Mouse (Mus musculus) intestine, embryonic 15.5 days (tissue): ENCODE measurements around the gene Ly86. TPM values are rescaled to one million over a fixed set of nuclear protein-coding genes. Genes with fewer than 3 reads are reported as not detected.

ENCODE experiments used
- ATAC-seq: fragments of 200-750 bp; cut with Nextera tagmentation; 2 replicates; pipeline ENCODE4 v1.8.0; 2017; ENCODE audit warnings: moderate TSS enrichment, moderate library complexity
- H3K27ac ChIP-seq: fragments of 300-500 bp; sonication (generic); 2 replicates; pipeline ENCODE4 v1.5.1; 2015; ENCODE audit warnings: mild to moderate bottlenecking, inconsistent platforms
- H3K27me3 ChIP-seq: fragments of 300-500 bp; sonication (generic); replicated peaks from 2 replicates; pipeline ENCODE4 v1.6.1; 2015; ENCODE audit warnings: inconsistent platforms
- H3K36me3 ChIP-seq: fragments of 300-500 bp; sonication (generic); 2 replicates; pipeline ENCODE4 v1.6.1; 2015; ENCODE audit warnings: inconsistent platforms
- H3K4me1 ChIP-seq: fragments of 300-500 bp; sonication (generic); replicated peaks from 2 replicates; pipeline ENCODE4 v1.6.1; 2015; ENCODE audit warnings: inconsistent platforms
- H3K4me2 ChIP-seq: fragments of 300-500 bp; sonication (generic); replicated peaks from 2 replicates; pipeline ENCODE4 v1.6.1; 2015; ENCODE audit warnings: mild to moderate bottlenecking, inconsistent platforms
- H3K4me3 ChIP-seq: fragments of 300-500 bp; sonication (generic); replicated peaks from 2 replicates; pipeline ENCODE4 v1.5.1; 2015; ENCODE audit warnings: inconsistent platforms
- H3K9ac ChIP-seq: fragments of 300-500 bp; sonication (generic); 2 replicates; pipeline ENCODE4 v1.6.1; 2015; ENCODE audit warnings: inconsistent platforms
- H3K9me3 ChIP-seq: fragments of 300-500 bp; sonication (generic); 2 replicates; pipeline ENCODE4 v1.6.1; 2016; ENCODE audit warnings: inconsistent platforms
- WGBS: fragments of 180-500 bp; shearing (Covaris S2); methylation state at CpG from one replicate; pipeline ENCODE4 v1.1.7; 2015; 5-methylcytosine and 5-hydroxymethylcytosine counted together
- polyA plus RNA-seq: library from polyadenylated mRNA; unstranded; fragments of >200 nt; fragmentation: Nextera tagmentation; extraction: Ambion mirVana; gene quantifications from 2 replicates; pipeline ENCODE4 v1.2.1, GENCODE M21; 2015

The Ly86 gene
- polyA plus RNA-seq, 1 experiment from 2014 or later, result 10.3 TPM

DNA sequence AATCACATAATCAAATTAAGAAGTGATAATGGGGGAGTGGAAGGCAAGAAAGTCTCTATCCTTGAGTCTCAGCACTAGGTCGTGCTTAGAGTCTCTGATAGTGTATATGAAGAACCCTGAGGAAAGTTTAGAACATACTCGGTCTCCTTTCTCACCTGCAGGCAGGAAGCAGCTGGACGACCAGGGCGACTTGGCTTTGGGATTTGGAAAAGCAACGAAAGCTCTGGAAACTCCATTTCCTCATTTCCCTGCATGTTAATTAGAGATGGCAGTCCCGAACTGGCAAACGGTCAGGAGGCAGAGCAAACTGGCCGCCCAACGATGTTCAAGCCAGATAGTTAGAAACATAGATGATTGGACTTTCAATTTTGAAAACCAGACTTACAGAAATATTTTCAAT, 89.8 kb downstream of the Ly86 start:
- Histone ChIP-seq H3K27ac (no peak overlapping the region), H3K9ac (peak overlapping the region; percentile 45; the same call in 1 of the 2 replicates), H3K4me3 (peak overlapping the region; percentile 44), H3K36me3 (no peaks in the 10 kb centered on the region), H3K9me3 (no peaks in the 10 kb centered on the region), H3K4me2 (peak overlapping the region; percentile 78), H3K4me1 (peaks cover 5% of the 10 kb centered on the region; the same call in 1 of the 2 replicates), H3K27me3 (0 out of 2 replicates have a peak, but pooled peaks cover 5% of the 10 kb centered on the region)
- 27% methylated on average over 9 of the region's 9 CpGs for WGBS
- peak; percentile 30; the same call in 1 of the 2 replicates for ATAC-seq

DNA sequence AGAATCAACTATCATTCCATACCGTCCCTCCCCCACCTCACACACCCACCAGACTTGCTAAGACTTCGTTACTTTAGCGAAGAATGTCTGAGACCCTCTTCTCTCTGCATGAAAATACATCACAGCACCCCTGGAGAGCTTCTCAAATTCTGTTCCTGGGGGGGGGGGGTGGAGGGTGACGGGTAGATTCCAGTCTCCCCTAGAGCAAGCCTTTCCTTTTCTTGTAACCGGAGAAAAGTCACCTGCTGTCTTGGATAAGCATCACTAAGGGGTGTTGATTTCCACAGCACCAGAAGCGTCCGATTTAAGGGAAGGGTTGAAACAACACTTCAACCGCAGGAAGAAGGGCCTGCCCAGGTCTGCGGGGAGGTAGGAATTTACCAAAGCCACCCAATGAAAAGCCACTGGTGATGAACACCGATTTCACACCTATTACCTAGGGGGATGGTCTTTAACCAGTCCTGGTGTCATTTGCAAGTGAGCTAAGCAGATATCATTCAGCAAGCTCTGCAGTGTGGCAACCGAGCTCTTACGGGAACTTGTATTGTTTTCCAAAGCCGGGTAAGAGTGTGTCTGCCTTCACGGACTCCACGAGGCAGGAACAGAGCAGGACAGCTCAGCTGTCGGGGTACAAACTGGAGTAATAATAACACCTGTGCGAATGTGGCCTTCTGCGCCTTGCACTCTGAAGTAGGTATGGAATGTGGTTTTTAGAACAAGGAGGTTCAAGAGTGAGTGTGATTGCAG, 91.4 kb downstream of the Ly86 start:
- ATAC-seq, result no peak
- whole genome bisulfite sequencing, result 37% methylated on average over 18 of the region's 18 CpGs
- Histone ChIP-seq H3K4me3 (no peak overlapping the region), H3K4me2 (no peak overlapping the region), H3K4me1 (peaks cover 16% of the 10 kb centered on the region), H3K27me3 (0 out of 2 replicates have a peak, but pooled peaks cover 6% of the 10 kb centered on the region), H3K9ac (no peak overlapping the region), H3K9me3 (no peaks in the 10 kb centered on the region), H3K27ac (no peak overlapping the region), H3K36me3 (no peaks in the 10 kb centered on the region)

DNA sequence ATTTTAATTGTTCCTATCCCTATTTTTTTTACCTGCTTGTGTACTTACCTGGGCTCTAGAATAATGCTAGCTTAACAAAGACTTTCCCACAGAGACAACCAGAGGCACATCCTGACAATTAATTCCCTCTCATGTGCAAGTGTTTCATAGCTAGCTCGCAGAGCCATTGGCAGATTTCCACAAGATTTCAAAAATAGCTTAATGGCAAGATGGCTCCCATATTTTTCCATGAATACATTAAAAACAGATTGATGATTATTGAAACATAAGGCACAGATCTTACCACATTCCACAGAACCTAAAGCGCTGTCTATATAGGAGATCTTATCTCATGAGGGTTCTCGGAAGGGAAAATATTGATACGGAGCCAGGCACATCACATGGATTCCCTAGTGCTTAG, 93.8 kb downstream of the Ly86 start:
- ATAC-seq, result no peak
- Histone ChIP-seq H3K27ac (no peak overlapping the region), H3K36me3 (no peaks in the 10 kb centered on the region), H3K4me2 (no peak overlapping the region), H3K9me3 (no peaks in the 10 kb centered on the region), H3K4me1 (peaks cover 16% of the 10 kb centered on the region), H3K4me3 (no peak overlapping the region), H3K27me3 (0 out of 2 replicates have a peak, but pooled peaks cover 6% of the 10 kb centered on the region), H3K9ac (no peak overlapping the region)
- 84% methylated on average over 4 of the region's 4 CpGs for WGBS

GRCm38 (mm10) chr13:37439477-37439876, 94.5 kb downstream of the Ly86 start:
- Histone ChIP-seq H3K9me3 (no peaks in the 10 kb centered on the region), H3K27ac (no peak overlapping the region), H3K4me2 (no peak overlapping the region), H3K9ac (no peak overlapping the region), H3K36me3 (no peaks in the 10 kb centered on the region), H3K4me3 (no peak overlapping the region), H3K4me1 (peaks cover 16% of the 10 kb centered on the region), H3K27me3 (0 out of 2 replicates have a peak, but pooled peaks cover 6% of the 10 kb centered on the region)
- whole genome bisulfite sequencing, result 69% methylated on average over 7 of the region's 7 CpGs
- ATAC-seq, result no peak

DNA sequence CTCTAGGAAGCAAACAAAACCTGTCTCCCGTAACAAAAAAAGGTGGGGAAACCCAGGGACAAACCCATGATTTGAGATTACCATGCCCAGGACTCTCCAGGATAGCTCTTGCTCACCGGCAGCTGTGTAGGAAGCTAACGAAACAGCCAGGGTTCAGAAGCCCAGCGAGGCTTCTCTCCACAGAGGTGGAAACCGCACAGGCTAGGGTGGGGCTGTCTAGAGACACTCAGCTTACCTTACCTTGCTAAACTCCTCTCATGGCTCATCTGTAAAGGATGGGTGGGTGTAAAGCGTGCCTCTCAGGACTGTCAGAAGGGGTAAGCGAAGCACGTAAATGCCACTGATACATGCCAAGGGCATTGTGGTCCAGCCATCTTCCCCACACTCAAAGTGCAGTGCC, 94.9 kb downstream of the Ly86 start:
- 74% methylated on average over 8 of the region's 8 CpGs for WGBS
- H3K27me3 ChIP-seq, result 0 out of 2 replicates have a peak, but pooled peaks cover 6% of the 10 kb centered on the region
- peaks cover 11% of the 10 kb centered on the region; the same call in 1 of the 2 replicates for H3K4me1 ChIP-seq
- H3K27ac ChIP-seq, result no peak overlapping the region
- no peak overlapping the region for H3K4me2 ChIP-seq
- no peaks in the 10 kb centered on the region for H3K36me3 ChIP-seq
- no peaks in the 10 kb centered on the region for H3K9me3 ChIP-seq
- no peak for ATAC-seq
- H3K4me3 ChIP-seq, result no peak overlapping the region
- no peak overlapping the region for H3K9ac ChIP-seq

- Histone ChIP-seq H3K9ac (no peak overlapping the region), H3K4me3 (no peak overlapping the region), H3K27me3 (0 out of 2 replicates have a peak, but pooled peaks cover 2% of the 10 kb centered on the region), H3K36me3 (no peaks in the 10 kb centered on the region), H3K4me2 (no peak overlapping the region), H3K27ac (no peak overlapping the region), H3K4me1 (peaks cover 11% of the 10 kb centered on the region; the same call in 1 of the 2 replicates), H3K9me3 (no peaks in the 10 kb centered on the region)
- ATAC-seq, result peak; percentile 47
- 48% methylated on average over 11 of the region's 11 CpGs for WGBS
These were observed 95.7 kb downstream of the Ly86 start for GRCm38 (mm10) chr13:37440593-37441307.

GRCm38 (mm10) chr13:37442058-37442457, 97.0 kb downstream of the Ly86 start:
- Histone ChIP-seq H3K4me3 (no peak overlapping the region), H3K4me2 (no peak overlapping the region), H3K9ac (no peak overlapping the region), H3K36me3 (no peaks in the 10 kb centered on the region), H3K27me3 (0 out of 2 replicates have a peak, but pooled peaks cover 2% of the 10 kb centered on the region), H3K9me3 (no peaks in the 10 kb centered on the region), H3K4me1 (peaks cover 11% of the 10 kb centered on the region; the same call in 1 of the 2 replicates), H3K27ac (no peak overlapping the region)
- WGBS, result 36% methylated on average over 4 of the region's 4 CpGs
- no peak for ATAC-seq

- no peak overlapping the region for H3K4me2 ChIP-seq
- H3K36me3 ChIP-seq, result no peaks in the 10 kb centered on the region
- no peak for ATAC-seq
- no peak overlapping the region for H3K9ac ChIP-seq
- no peak overlapping the region for H3K27ac ChIP-seq
- H3K27me3 ChIP-seq, result 0 out of 2 replicates have a peak, but pooled peaks cover 2% of the 10 kb centered on the region
- H3K4me3 ChIP-seq, result no peak overlapping the region
- WGBS, result 43% methylated on average over 7 of the region's 7 CpGs
- H3K9me3 ChIP-seq, result no peaks in the 10 kb centered on the region
- H3K4me1 ChIP-seq, result peaks cover 11% of the 10 kb centered on the region; the same call in 1 of the 2 replicates
These were observed 97.5 kb downstream of the Ly86 start for GRCm38 (mm10) chr13:37442531-37442930.

DNA sequence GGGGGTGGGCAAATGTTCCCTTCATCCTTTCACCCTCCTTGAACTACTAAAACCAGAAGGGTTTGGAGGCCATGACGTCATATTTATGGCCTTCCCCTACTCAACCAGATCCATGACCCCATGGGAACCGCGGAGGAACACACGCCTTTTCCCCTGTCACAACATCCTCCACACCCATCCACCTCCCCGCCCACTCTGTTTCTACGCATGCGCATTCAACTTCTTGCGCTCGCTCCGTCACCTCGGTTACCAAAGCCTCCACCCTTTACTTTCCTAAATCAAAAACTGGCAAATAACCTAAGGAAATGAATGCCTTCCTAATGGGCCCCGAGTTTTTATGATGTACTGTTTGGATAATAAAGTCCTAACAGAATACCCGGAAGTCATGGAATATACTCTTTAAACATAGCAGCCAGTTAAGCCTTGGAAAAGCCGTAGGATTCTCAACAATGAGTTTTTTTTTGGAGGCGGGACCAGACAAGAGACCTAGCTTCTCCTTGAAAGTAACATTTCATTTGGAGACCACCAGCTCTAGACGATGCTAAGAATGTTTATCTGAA, 101.8 kb downstream of the Ly86 start:
- no peak for ATAC-seq
- Histone ChIP-seq H3K27ac (no peak overlapping the region), H3K9me3 (no peaks in the 10 kb centered on the region), H3K4me3 (no peak overlapping the region), H3K36me3 (no peaks in the 10 kb centered on the region), H3K27me3 (no peaks in the 10 kb centered on the region), H3K9ac (no peak overlapping the region), H3K4me1 (peaks cover 5% of the 10 kb centered on the region; the same call in 1 of the 2 replicates), H3K4me2 (no peak overlapping the region)
- WGBS, result 76% methylated on average over 16 of the region's 16 CpGs

GRCm38 (mm10) chr13:37451021-37451420, 106.0 kb downstream of the Ly86 start:
- H3K9ac ChIP-seq, result no peak overlapping the region
- ATAC-seq, result no peak
- WGBS, result 82% methylated on average over 5 of the region's 5 CpGs

DNA sequence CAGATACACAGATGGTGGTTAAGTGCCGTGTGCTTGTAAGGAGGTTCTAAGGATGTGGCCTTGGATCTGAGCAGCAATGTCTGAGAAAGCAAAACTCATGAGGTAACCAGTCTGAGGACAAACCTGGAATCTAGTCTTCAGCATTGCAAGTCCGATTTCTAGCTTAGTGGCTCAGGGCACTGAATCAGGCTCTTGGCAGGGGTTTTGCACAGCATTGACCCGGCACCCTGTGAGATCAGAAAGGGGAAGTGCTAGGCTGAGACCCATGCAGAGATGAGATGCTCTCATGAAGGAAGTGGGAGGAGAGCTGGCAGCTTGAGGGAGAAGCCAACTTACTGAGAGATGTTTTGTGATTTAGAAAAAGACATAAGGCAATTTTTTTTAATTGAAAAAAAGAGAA, 106.5 kb downstream of the Ly86 start:
- H3K4me1 ChIP-seq, result peaks cover 42% of the 10 kb centered on the region
- WGBS, result 43% methylated on average over 3 of the region's 3 CpGs
- no peak overlapping the region for H3K4me3 ChIP-seq
- no peak overlapping the region for H3K4me2 ChIP-seq
- no peaks in the 10 kb centered on the region for H3K36me3 ChIP-seq
- H3K27ac ChIP-seq, result peak overlapping the region; percentile 92
- H3K9ac ChIP-seq, result no peak overlapping the region
- no peaks in the 10 kb centered on the region for H3K9me3 ChIP-seq
- ATAC-seq, result no peak
- no peaks in the 10 kb centered on the region for H3K27me3 ChIP-seq

More at GRCm38 (mm10) chr13:37451021-37451420, 106.0 kb downstream of the Ly86 start:
- Histone ChIP-seq H3K4me2 (no peak overlapping the region), H3K4me3 (no peak overlapping the region), H3K27me3 (no peaks in the 10 kb centered on the region), H3K27ac (no peak overlapping the region), H3K4me1 (peaks cover 39% of the 10 kb centered on the region), H3K9me3 (no peaks in the 10 kb centered on the region), H3K36me3 (no peaks in the 10 kb centered on the region)
